Mouse (Mus musculus): ENCODE results near the gene 0610037L13Rik.

0610037L13Rik gene

DNA sequence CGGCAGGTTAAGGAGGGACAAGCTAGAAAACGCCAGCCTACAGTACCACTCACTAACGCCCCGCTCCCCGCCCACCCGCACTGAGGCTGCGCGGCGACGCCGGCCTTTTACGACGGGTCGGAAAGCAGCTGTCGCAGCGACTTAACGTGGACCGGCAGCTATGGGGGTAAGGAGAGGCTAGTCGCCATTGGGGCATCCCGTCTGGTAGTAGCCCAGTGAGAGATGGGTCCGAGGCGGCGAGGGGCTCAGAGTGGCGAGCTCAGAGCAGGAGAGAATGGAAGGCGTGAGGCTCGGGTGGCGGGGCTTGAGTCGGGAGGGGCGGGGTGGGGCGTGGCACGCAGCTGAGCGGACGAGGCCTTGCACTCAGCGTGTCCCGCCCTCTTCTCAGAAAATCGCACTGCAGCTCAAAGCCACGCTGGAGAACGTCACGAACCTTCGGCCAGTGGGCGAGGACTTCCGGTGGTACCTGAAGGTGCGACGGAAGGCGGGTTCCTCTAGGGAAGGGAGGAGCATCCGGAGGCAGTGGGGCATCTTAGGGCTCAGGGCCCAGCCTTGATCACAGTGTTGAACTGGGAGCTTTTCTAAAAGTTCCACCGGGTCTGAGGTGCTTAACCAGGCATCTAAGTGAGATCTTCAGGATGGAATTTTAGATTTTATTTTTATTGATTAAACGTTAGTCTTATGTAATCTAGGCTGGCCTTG lies at the start of gene 0610037L13Rik:
TSS of gene 0610037L13Rik (plus strand) at position 83 of the 702 bp plus-strand sequence.
- peak; percentile 94 for DNase-seq (ENCODE audit: extremely low spot score)

DNA sequence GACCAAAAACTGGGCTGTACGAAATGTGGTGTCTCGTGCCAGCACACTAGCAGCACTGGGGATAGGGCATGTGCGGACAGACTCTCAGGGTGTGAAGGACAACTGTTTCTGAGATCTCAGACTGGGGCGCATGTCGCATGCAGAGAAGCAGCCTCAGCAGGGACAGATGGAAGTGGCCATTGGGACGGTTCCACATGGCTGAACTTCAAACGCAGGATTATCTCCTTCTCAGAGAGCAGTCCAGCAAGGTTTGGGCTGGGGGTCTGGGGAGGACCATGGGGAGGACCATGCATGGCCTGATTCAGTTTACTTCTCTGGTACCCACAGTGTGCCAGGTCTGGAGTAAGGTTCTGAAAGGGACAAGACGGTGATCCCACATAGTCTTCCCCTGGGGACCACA lies 45.9 kb upstream of the 0610037L13Rik start:
- no peak for DNase-seq (ENCODE audit: extremely low spot score)

DNA sequence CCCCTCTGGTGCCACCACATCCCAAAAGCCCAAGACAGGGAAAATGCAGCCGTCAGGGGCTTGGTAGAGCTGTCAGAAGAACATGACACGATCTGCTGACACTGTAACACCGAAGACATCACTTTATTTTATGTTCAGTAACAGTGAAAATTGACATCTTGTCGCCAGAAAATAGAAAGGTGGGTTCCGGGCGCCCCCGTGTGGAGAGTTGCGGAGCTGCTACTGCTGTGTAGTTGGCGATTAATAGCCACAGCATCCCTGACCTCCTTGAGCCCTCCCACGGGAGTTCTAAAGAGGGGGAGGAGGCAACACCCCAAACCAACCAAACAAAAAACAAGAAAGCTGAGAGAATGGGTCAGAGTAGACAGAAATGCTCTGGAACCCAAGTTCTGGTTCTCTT lies 44.6 kb upstream of the 0610037L13Rik start:
- DNase-seq (ENCODE audit: extremely low spot score), result peak; percentile 82

DNA sequence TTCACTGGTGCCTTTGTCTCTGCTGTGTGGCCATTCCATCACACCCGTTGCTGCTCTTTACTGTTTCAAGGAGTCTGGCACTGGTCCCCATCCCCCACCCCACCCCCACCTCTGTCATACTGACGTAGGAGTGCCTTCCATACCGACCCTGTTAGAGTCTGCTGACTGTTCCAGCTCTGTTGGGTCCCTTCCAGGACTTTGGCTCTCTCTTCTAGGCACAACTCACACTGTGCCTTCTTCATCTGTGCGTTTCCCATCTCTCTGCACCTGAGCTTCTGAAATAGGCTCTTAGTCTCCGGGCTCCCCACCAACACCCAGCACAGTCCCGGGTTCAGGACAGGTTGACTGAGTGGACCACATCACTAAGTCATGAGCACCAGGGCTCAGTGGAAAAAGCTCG lies 42.8 kb upstream of the 0610037L13Rik start:
- DNase-seq (ENCODE audit: extremely low spot score), result no peak

DNA sequence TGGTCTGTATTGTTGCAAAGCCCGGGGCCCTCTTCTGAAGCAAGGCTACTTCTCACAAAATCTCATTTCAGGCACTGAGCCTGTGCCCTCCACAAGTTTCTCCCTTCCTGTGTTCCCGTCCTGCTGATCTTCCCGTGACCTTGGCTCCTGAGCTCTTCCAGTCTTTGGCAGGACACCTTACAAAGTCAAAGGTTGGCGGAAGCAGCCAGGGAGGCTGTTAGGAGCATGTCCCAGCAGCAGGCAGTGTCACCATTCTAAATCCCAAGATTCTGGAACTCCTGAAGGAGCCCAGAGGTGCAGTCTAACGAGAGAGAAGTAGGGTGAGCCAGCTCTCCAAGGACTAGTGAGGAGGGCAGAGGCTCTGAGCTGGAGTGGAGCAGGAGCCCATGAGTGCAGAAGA lies 41.1 kb upstream of the 0610037L13Rik start:
- DNase-seq (ENCODE audit: extremely low spot score), result no peak

DNA sequence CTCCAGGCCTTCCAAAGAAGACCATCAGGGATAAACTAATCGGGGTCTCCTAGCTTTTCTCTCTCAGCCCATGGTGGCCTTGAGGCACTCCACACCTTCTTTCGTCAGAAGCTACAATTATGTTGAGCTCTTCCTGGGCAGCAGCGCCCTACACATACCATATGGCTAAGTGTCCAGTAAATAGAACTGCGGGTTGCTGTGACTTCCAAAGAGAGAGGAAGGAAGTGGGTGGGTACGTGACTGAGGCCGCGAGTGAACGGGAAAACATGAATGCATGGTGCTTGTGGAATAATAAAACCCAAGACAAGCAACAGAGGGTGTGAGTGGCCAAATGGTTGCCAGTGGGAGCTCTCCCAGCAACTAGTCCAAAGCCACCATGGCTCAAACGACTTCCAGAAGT lies 40.0 kb upstream of the 0610037L13Rik start:
- no peak for DNase-seq (ENCODE audit: extremely low spot score)

DNA sequence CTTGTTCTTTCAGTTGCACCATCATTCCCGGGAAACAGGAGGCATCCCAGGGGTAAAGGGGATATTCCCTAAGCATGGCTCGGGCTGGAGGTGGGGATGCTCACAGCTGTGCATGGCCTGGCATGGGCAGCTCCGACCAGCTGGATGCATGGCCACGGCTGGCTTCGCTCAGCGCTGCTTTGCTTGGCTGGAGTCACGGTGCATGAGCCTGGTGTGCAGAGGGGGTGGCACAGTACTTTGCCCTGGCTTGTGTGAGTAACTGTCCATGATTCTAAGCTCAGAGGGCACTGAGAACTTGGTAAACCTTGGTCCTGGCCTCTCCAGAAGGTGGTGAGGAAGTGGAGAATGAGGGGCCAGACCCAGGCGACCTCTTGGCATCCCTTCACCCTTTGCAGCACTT lies 39.5 kb upstream of the 0610037L13Rik start:
- no peak for DNase-seq (ENCODE audit: extremely low spot score)

DNA sequence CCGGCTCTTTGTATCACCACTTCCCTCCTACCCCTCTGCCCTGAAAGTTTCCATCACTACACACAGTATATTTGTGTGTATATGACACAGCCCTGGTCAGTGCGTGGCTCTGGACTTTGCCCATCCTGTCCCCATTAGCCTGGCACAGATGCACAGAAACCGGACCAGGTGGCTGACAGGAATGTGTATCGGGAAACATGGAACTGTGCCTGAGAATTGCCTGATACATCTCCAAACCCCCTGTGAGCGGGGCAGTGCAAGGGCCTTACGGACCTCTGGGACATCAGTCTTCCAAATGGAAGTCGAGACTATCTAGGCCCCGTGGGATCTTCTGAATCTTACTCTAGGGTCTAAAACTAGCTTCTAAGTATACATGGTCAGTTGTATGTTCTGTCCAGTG lies 36.3 kb upstream of the 0610037L13Rik start:
- no peak for DNase-seq (ENCODE audit: extremely low spot score)

DNA sequence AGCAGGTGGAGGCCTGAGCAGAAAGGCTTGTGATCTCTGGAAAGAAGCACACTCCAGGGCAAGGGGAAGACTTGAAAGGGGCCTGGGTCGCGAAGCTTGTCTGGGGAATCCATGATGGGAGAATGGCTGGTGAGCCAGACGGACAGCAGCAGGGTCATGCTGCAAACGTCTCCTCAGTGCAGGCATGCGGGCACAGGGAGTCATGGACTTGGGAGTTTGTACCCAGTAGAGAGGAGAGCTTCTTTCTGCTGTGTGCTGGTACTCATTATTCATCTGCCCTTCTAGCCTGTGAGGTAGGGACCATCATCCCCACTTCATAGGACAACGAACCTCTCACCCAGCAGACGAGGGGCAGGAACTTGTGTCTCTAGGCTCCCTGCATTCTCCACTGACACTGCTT lies 35.8 kb upstream of the 0610037L13Rik start:
- no peak for DNase-seq (ENCODE audit: extremely low spot score)

DNA sequence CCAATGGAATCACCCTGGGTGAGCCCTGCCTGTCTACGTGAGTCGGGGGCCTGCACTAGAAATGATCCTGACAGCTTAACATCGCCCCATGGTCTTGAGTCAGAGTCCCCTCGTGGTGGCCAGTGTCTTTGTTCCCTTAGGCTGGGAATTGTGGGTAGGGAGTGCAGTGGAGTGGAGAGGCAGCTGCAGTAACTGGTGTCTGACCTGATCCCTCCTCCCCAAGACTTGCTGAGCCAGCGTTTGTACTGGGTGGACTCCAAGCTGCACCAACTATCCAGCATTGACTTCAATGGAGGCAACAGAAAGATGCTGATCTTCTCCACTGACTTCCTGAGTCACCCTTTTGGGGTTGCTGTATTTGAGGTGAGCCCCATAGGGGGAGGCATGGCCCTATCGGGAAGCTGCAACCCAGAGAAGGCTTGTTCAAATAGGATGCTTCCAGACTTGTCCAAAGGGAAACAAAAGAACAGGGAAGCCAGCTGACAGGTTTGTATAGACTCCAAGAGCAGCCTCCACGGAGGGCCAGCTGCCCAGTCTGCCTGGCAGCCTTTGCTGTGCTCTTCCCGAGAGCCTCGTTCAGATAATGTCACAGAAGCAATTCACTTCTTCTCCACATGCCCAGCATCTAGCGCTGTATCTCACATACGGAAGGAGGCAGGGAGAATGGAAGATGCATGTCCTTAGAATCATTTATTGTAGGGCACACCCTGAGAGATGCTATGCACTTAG lies 32.5 kb upstream of the 0610037L13Rik start:
- no peak for DNase-seq (ENCODE audit: extremely low spot score)

DNA sequence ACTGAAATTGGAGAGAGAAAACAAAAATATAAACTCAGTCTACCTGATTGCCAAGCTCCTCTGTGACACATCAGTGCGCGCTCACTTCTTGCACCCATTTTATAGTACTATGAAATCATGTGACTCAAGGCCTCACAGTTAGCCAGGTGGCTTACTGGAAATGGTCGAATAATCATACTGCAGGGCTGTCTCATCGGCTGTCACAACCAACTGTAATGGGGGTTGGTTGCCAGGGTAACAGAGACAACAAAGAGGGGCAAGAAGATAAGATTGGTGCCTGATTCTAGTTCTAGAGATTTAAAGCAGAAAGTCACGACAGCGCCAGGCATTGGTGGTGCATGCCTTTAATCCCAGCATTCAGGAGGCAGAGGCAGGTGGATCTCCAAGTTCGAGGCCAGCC lies 30.6 kb upstream of the 0610037L13Rik start:
- no peak for DNase-seq (ENCODE audit: extremely low spot score)

DNA sequence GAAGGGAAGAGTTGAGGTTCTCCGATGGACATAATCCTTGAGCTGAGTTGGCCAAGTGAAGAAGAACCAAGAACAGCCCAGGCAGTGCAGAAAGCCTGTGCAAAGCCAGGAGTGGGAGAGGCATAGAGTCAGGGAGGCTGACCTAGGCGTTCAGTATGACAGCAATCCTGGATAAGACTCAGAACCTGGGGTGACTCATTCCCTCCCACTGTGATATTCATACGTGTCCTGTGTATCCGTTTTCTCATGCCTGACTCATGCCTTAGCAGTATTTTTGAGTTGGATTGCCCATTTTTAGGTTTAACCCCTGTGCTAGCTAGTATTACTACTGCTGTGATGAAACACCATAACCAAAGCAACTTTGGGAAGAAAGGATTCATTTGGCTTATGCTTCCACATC lies 24.7 kb upstream of the 0610037L13Rik start:
- no peak for DNase-seq (ENCODE audit: extremely low spot score)

DNA sequence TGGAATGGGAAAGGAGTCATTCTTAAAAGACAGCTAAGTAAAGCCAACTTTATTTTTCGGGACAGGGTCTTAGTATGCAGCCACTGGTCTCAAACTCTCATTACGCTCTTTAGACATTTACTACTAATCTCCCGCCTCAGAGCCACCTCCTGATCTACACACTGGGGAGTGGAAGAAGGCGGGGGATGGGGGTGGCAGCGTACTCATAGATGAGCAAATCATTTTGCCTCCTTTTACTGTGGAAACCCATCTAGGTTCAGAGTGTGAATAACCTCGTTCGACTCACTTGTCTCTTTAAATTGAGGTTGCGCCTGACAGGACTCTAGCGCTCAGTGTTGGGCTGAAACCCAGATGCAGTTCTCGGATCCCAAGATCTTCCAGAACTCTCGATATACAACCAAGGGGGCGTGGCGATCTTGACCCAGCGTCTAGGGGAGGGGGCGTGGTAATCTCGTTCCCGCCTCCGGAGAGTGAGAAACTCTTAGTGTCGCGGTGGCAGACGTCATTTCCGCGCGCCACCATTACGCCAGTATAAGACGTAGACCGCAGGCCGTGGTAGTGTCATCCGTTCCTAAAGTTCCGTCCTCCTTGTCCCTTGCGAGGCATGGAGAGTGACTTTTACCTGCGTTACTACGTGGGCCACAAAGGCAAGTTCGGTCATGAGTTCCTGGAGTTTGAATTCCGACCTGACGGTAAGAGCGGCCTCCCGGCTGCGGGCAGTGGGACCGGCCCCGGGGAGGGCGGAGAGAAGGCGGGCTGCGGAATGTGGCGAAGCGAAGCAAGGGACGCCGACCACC lies 10.2 kb upstream of the 0610037L13Rik start, which contains the start of gene Magoh:
TSS of gene Magoh (plus strand) at position 502 of the 797 bp plus-strand sequence.
- peak; percentile 95 for DNase-seq (ENCODE audit: extremely low spot score)

DNA sequence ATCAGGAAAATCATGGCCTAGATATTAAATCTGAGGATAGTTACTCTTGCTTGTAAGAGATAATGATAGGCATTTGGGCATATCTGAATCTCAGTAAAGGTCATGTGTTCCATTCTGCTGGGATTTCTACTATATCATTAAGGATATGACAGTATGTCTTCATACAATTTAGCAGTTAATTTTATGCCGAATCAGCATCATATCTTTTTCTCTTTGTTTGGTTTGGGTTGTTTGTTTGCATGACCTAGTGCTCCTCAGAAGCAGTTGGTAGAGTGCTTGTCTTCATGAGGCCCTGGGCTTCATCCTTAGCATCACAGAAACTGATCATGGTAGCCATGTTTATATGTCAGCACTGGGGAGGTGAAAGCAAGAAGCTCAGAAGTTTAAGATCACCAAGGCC lies 8.0 kb upstream of the 0610037L13Rik start:
- no peak for DNase-seq (ENCODE audit: extremely low spot score)

DNA sequence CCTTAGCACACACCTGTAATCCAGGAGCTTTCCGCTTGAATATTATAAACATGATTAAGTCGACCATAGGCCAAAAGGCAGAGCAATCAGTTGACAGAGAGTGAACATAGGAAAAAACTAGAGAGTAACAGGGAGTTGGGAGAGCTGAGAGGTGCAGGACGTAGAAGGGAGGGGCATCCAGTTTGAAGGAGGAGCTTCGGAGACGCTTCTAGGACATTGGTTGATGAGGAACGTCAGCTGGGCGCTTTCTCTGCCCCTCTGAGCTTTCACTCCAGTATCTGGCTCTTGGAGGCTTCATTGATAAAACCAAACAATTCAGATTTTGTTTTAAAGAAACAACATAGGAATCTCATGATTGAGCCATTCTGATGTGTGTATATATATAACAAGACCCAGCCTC lies 3.2 kb upstream of the 0610037L13Rik start:
- no peak for DNase-seq (ENCODE audit: extremely low spot score)

DNA sequence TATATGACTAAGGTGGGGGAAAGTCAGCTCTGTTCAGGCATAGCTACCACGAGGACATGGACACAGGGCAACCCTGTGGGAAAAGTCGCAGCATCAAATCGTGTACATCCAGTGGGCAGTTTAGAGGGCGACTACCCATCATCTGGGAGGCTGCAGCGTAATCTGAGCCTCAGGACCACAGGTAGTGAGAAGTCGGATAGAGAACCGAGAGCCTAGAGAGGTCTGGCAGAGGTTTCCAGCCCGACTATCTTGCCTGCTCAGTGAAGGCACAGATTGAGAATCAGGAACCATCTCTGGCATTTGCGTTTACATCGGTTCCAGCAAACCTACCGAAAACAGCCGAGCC lies 255 bp upstream of the 0610037L13Rik start:
- DNase-seq (ENCODE audit: extremely low spot score), result no peak

DNA sequence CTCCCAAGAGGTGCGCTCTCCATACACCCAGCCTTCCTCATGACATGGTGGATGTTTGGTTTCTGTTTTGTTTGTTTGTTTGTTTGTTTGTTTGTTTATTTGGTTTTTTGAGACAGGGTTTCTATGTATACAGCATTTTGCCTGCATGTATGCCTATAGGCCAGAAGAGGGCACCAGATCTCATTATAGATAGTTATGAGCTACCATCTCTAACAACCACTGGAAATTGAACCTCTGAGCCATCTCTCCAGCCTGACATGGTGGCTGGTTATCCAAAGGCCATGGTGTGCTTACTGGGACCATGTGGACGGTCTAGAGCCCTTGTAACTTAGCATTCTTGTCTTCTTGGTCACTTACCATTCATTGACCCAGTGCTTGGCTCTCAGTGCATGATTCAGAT lies 3.0 kb downstream of the 0610037L13Rik start:
- DNase-seq (ENCODE audit: extremely low spot score), result no peak

DNA sequence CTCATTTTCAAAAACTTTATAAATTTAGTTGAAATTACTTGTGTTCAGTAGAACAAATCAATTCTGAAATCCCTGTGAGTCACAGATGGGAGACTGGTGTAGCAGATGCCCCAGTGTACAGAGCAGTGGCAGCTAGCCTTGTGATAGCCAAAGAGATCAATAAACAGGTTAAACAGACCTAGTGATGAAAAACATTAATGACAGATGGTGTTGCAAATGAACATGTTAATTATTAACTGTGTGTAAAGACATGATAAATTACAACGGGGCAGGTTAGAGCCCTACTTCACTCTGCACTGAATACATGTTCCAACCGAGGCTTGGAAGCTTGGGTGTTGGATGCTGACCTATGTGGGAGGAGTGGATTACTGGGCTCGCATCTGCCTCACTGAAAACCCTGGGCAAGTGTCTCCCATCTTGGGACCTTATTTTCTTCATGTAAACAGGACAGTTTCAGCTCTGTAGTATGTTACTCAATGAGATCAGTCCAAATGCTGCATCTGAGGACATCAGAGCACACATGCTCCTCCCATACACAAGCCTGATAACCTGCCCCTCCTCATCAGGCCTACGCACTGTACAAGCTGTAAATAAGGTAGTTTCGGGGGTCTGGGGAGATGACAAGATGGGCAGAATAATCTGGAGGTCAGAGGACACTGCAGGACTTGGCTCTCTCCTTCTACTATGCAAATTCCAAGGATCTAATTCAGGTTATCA lies 9.8 kb downstream of the 0610037L13Rik start:
- no peak for DNase-seq (ENCODE audit: extremely low spot score)

DNA sequence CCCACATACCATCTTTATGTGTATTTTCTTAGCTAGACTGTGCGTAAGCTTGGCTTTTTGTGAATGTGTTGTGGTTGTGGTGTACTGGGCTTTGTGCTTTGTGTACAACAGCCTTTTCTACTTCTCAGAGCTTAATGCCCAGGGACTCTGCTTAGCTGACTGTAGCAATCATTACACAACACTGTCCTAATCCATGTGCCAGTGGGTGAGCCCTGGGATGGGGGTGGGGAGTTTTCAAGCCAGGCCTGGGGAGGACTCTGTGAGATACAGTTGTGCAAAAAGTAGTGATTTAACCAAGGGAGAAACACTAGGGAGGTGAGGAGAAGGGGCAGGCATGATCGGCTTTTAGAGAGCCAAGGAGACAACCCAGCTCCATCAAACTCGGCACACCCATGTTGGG lies 10.6 kb downstream of the 0610037L13Rik start:
- no peak for DNase-seq (ENCODE audit: extremely low spot score)

DNA sequence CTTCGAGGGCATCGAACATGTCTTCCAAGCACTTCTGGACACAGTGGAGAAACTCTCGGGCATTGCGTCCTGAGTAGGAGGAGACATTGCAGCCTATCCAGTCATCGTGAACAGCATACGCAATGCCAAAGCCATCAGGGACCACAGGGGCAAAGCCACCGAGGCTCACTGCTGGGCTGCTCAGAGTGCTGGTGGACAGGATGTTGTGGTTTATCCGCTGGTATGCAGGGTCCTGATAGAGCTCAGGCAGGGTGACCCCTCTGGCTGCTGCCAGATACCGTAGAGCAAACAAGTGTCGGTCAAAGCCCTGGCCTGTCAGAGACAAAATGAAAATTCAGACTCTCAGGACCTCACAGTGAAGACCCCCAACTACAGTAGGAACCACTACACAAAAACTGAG lies 14.6 kb downstream of the 0610037L13Rik start:
- DNase-seq (ENCODE audit: extremely low spot score), result no peak

DNA sequence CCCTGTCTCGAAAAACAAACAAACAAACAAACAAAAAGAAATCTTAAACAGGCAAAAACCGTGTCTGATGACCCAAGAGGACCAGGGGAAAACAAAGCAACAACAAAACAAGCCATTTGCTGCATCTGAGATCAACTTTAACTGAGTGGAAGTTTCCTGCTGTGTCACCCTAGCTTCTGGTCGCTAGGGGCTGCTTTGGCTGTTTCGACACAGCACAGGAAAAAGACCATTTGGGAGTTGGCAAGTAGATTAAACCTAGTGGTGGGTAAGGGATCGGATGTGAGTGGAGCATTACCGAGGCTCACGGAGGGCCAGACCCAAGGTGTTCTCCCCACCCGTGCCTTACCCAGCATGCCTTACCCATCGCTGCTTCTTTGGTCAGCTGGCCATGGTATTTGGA lies 16.9 kb downstream of the 0610037L13Rik start:
- DNase-seq (ENCODE audit: extremely low spot score), result no peak

DNA sequence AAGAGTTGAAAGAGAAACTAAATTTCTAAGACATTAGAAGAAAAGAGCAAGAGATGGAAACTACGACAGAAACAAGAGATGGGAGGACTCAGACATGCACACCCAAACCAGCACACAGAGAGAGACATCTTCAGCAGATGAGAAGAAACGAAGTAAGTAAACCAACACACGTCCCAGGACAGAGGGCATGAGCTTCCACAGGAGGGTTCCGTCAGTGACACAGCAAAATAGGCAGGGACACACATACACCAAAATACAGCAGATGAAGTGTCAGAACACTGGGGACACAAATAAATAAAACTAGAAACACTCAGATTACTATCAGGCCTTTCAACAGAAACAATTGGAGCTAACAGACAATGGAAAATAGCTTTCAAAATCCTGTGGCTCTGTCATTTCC lies 20.4 kb downstream of the 0610037L13Rik start:
- DNase-seq (ENCODE audit: extremely low spot score), result no peak

Data from embryo, embryonic 9.5 days (tissue).